Mouse (Mus musculus) olfactory bulb, adult 2 months (tissue): ENCODE results near the gene Olfr1330.

Experiments
- CTCF ChIP-seq: fragments of 200-500 bp; IDR thresholded peaks from 2 replicates; pipeline ENCODE4 v1.5.1; 2012; ENCODE audit warnings: low read depth, mild to moderate bottlenecking, low read length, moderate library complexity; ENCODE audit not compliant: insufficient read depth
- POLR2A ChIP-seq: fragments of 200-500 bp; IDR thresholded peaks from 2 replicates; pipeline ENCODE4 v1.6.1; 2012; ENCODE audit warnings: mild to moderate bottlenecking, low read depth, low read length, moderate library complexity; ENCODE audit not compliant: insufficient read depth

- TF ChIP-seq CTCF, result no peak
- TF ChIP-seq POLR2A, result no peak
Observed at GRCm38 (mm10) chr4:118864349-118864748, 24.0 kb upstream of the Olfr1330 start, which contains the start of gene Olfr1331.
